Mouse (Mus musculus) gastrocnemius, adult 2 months (tissue): ENCODE measurements around the gene Cyp1b1. TPM values are rescaled to one million over a fixed set of nuclear protein-coding genes. Genes with fewer than 3 reads are reported as not detected.

ENCODE experiments used
- DNase-seq: peaks from one replicate; pipeline ENCODE4 v3.0.0; 2022
- H3K27ac ChIP-seq: fragments of 200-600 bp; 2 replicates; pipeline ENCODE4 v1.8.1; 2022; ENCODE audit warnings: mild to moderate bottlenecking
- H3K4me3 ChIP-seq: fragments of 200-600 bp; 2 replicates; pipeline ENCODE4 v1.8.1; 2022; ENCODE audit warnings: mild to moderate bottlenecking, moderate library complexity
- CTCF ChIP-seq: fragments of 200-600 bp; IDR thresholded peaks from 2 replicates; pipeline ENCODE4 v1.8.1; 2022; ENCODE audit warnings: antibody characterized with exemption, mild to moderate bottlenecking, moderate library complexity
- intact Hi-C: fragments of 180-260 bp; cut with DNase I; formaldehyde crosslinking; loops from one replicate; pipeline ENCODE4 v1.15.1; 2025
- total RNA-seq, 2 experiments: library from RNA; stranded (reverse); gene quantifications; 2 replicates each; pipeline ENCODE4 v1.2.3; 2021

The Cyp1b1 gene
- total RNA-seq, 2 experiments from 2014 or later = 0.59 to 0.64 TPM

DNA sequence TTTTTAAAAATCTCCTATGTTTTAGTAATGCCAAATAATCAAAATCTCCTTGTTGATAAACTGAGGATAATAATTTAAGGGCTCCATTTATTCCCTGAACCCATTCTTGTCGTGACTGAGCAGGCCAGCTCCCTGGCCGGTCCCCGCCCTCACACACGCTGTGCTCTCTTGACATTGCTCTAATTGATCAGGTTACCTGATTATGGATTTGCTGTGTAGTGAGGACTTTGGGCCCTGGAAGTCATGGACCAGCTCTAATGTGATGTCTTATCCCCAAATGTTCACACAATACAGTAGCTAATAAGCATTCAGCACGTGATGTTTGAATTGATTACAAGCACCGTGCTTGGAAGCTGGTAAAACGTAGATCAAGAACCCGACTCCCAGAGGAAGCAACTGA, 56.0 kb downstream of the Cyp1b1 start:
- intact Hi-C loops = no loop called here
- no peak for DNase-seq
- no peak overlapping the region for H3K4me3 ChIP-seq
- no peak for TF ChIP-seq CTCF
- no peak overlapping the region for H3K27ac ChIP-seq

DNA sequence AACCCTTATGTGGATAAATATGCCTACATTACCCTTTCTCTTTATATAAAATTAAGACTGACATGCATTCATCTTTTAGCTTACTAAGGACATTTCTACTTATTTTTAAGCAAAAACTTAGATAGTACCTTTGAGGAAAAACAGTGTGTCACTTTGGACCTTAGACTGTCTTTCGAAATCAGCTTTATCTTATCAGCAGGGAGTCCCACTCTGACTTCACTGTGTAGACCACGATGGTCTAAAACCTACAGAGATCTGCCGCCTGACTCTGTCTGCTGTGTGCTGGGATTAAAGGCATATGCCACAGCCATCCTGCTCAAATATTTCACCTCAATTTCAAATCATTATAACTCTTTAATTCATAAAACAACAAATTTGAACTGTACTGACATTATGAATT, 56.4 kb downstream of the Cyp1b1 start:
- no peak for DNase-seq
- Histone ChIP-seq H3K4me3 (no peak overlapping the region), H3K27ac (no peak overlapping the region)
- no peak for TF ChIP-seq CTCF
- intact Hi-C loops = no loop called here

DNA sequence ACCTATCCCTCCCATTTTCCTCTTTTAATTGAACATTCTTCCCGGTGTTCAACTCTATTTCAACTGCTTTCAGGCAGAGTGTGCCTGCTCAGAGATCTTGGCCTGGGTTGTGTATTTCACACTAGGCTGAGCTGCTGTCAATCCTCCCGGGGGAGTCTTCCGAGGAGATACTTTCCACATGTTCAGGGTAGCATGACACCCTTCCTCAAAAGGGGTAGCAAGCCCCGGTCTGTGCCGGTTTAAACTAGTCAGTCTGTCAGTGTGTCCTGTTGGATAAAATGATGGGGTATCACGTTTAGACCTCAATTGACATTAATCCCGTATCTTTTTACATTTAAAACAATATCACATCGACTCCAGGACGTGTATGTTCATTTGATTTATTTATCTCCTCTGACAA, 57.1 kb downstream of the Cyp1b1 start:
- Histone ChIP-seq H3K4me3 (no peak overlapping the region), H3K27ac (no peak overlapping the region)
- intact Hi-C loops = no loop called here
- no peak for DNase-seq
- no peak for TF ChIP-seq CTCF

DNA sequence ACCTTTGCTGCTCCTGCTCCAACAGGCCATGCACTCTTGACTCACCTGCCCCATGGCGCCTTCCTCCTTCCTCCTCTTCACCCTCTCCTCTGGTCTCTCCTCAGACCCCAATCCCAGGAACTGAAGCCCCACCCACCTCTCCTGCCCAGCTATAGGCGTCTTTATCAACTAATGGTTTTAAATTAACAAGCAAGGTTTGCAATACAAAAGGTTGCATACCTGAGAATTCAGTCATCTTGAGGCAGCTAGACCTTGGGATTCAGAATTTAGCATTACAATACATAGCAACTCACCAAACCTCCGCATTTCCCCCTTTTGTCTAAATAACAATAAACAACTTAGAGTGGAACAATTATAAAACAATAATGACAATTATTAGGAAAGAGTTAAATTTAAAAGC, 60.7 kb downstream of the Cyp1b1 start:
- DNase-seq = no peak
- intact Hi-C loops = no loop called here
- no peak overlapping the region for H3K27ac ChIP-seq
- H3K4me3 ChIP-seq = no peak overlapping the region
- no peak for TF ChIP-seq CTCF

DNA sequence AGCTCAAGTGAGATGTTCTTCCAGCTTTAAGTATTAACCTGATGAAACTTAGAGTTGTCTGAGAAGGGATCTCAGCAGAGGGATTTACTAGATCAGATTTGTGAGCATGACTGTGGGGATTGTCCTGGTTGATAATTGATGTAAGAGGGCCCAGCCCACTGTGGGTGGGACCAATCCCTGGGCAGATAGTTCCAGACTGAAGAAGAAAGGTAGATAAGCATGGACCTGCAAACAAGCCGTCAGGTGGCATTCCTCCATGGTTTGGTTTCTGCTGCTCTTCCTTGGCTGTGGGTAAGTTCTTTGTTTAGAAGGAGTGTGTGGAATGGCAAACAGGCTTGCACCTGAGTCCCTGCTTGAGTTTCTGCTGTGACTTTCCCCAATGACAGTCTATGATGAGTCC, 61.7 kb downstream of the Cyp1b1 start:
- intact Hi-C loops = no loop called here
- no peak for TF ChIP-seq CTCF
- no peak for DNase-seq

More for the DNA sequence above, 61.7 kb downstream of the Cyp1b1 start:
- H3K27ac ChIP-seq = no peak overlapping the region
- H3K4me3 ChIP-seq = no peak overlapping the region

Other genes starting within 250 kb of the Cyp1b1 start
- 10 to 100 TPM; 13.4 to 13.5 TPM for gene Rmdn2, start 103.2 kb downstream of the Cyp1b1 start, total RNA-seq
- gene Atl2, start 181.1 kb upstream of the Cyp1b1 start, total RNA-seq = 100 to 1,000 TPM; 119 to 137 TPM